In genomic region chr9:21830461-21830850, GRCm38 (mm10) we compare ENCODE assay signal across 26 mouse cellular contexts. TPM values are rescaled to one million over a fixed set of nuclear protein-coding genes. Genes with fewer than 3 reads are reported as not detected.
DNase-seq lines count a peak whose midpoint lies in the region; ATAC-seq lines count a peak whose summit lies in the region.
"Had no signal": no experiment of that assay in that cellular context is flagged by ENCODE, and none has a peak within 500 bp of the region (broad histone marks: within the 10 kb centered on the region; RNA-seq: fewer than 3 reads in every experiment).

No protein-coding gene starts in this region.

- H3K27me3 ChIP-seq in midbrain, embryonic 11.5 days (ENCODE audit: control insufficient read depth, insufficient read depth, low read length) = no peaks in the 10 kb centered on the region
- H3K27me3 ChIP-seq in midbrain, embryonic 15.5 days (replicated peaks) = no peaks in the 10 kb centered on the region
- H3K27me3 ChIP-seq in liver, embryonic 13.5 days = no peaks in the 10 kb centered on the region
- H3K27me3 ChIP-seq in liver, embryonic 16.5 days (ENCODE audit: control insufficient read depth, insufficient read depth, low read depth, low read length) = no peaks in the 10 kb centered on the region
- H3K27me3 ChIP-seq: embryonic facial prominence, embryonic 12.5 days; embryonic facial prominence, embryonic 15.5 days; heart, embryonic 12.5 days; heart, embryonic 15.5 days; hindbrain, embryonic 13.5 days had no signal

- WGBS in midbrain, embryonic 11.5 days = 81% methylated on average over 5 of the region's 5 CpGs
- 85% methylated on average over 5 of the region's 5 CpGs for WGBS in midbrain, embryonic 15.5 days
- 65% methylated on average over 5 of the region's 5 CpGs for WGBS in liver, embryonic 13.5 days (ENCODE audit: insufficient replicate concordance)
- 58% methylated on average over 5 of the region's 5 CpGs for WGBS in liver, embryonic 16.5 days (ENCODE audit: insufficient replicate concordance)

- no peak overlapping the region for H3K9ac ChIP-seq in midbrain, embryonic 11.5 days (ENCODE audit: low read length)
- H3K9ac ChIP-seq in midbrain, embryonic 15.5 days = no peak overlapping the region
- H3K9ac ChIP-seq in liver, embryonic 13.5 days = no peak overlapping the region
- H3K9ac ChIP-seq in liver, embryonic 16.5 days (ENCODE audit: low read depth, low read length) = no peak overlapping the region
- H3K9ac ChIP-seq: embryonic facial prominence, embryonic 12.5 days; embryonic facial prominence, embryonic 15.5 days; forebrain, postnatal 0 days; heart, embryonic 12.5 days; heart, embryonic 15.5 days; hindbrain, embryonic 13.5 days had no signal

- no peak overlapping the region for H3K27ac ChIP-seq in midbrain, embryonic 11.5 days (ENCODE audit: low read depth, low read length)
- H3K27ac ChIP-seq in midbrain, embryonic 15.5 days = no peak overlapping the region
- H3K27ac ChIP-seq in liver, embryonic 13.5 days = peak overlapping the region; percentile 11; the same call in 1 of the 2 replicates
- H3K27ac ChIP-seq in liver, embryonic 16.5 days (ENCODE audit: low read length) = peak overlapping the region; percentile 52
- H3K27ac ChIP-seq: embryonic facial prominence, embryonic 12.5 days; embryonic facial prominence, embryonic 15.5 days; gastrocnemius, adult 2 months; heart, embryonic 15.5 days; hindbrain, embryonic 13.5 days had no signal

- no peak overlapping the region for H3K4me3 ChIP-seq in midbrain, embryonic 11.5 days (ENCODE audit: low read depth, low read length)
- H3K4me3 ChIP-seq in midbrain, embryonic 15.5 days = no peak overlapping the region
- H3K4me3 ChIP-seq in liver, embryonic 13.5 days (replicated peaks) = no peak overlapping the region
- H3K4me3 ChIP-seq in liver, embryonic 16.5 days (ENCODE audit: low read depth, low read length) = no peak overlapping the region
- H3K4me3 ChIP-seq: embryonic facial prominence, embryonic 12.5 days; embryonic facial prominence, embryonic 15.5 days; gastrocnemius, adult 2 months; heart, embryonic 12.5 days; heart, embryonic 15.5 days; hindbrain, embryonic 10.5 days; hindbrain, embryonic 13.5 days had no signal

- no peaks in the 10 kb centered on the region for H3K4me1 ChIP-seq in midbrain, embryonic 11.5 days (ENCODE audit: control insufficient read depth, insufficient read depth, low read length)
- no peaks in the 10 kb centered on the region for H3K4me1 ChIP-seq in midbrain, embryonic 15.5 days
- peaks cover 13% of the 10 kb centered on the region; the same call in 1 of the 2 replicates for H3K4me1 ChIP-seq in liver, embryonic 13.5 days (replicated peaks)
- no peaks in the 10 kb centered on the region; the same call in 1 of the 2 replicates for H3K4me1 ChIP-seq in liver, embryonic 16.5 days (ENCODE audit: control insufficient read depth, low read depth, low read length)
- H3K4me1 ChIP-seq: embryonic facial prominence, embryonic 12.5 days; embryonic facial prominence, embryonic 15.5 days; heart, embryonic 12.5 days; heart, embryonic 15.5 days had no signal

- no peak overlapping the region for H3K4me2 ChIP-seq in midbrain, embryonic 11.5 days
- H3K4me2 ChIP-seq in midbrain, embryonic 15.5 days = no peak overlapping the region
- no peak overlapping the region for H3K4me2 ChIP-seq in liver, embryonic 13.5 days
- no peak overlapping the region for H3K4me2 ChIP-seq in liver, embryonic 16.5 days (ENCODE audit: low read depth, low read length)
- H3K4me2 ChIP-seq: embryonic facial prominence, embryonic 12.5 days; embryonic facial prominence, embryonic 15.5 days; heart, embryonic 12.5 days; heart, embryonic 15.5 days; hindbrain, embryonic 13.5 days had no signal

- H3K9me3 ChIP-seq in midbrain, embryonic 11.5 days (ENCODE audit: control insufficient read depth, low read length) = no peaks in the 10 kb centered on the region
- no peaks in the 10 kb centered on the region for H3K9me3 ChIP-seq in midbrain, embryonic 15.5 days
- H3K9me3 ChIP-seq in liver, embryonic 13.5 days (replicated peaks) = no peaks in the 10 kb centered on the region
- H3K9me3 ChIP-seq in liver, embryonic 16.5 days (replicated peaks; ENCODE audit: control insufficient read depth, low read length) = no peaks in the 10 kb centered on the region
- H3K9me3 ChIP-seq: embryonic facial prominence, embryonic 12.5 days; embryonic facial prominence, embryonic 15.5 days; heart, embryonic 12.5 days; heart, embryonic 15.5 days; hindbrain, embryonic 10.5 days; hindbrain, embryonic 13.5 days had no signal

- DNase-seq in midbrain, embryonic 11.5 days (ENCODE audit: low spot score, missing footprints) = peak; percentile 54
- DNase-seq in liver, embryonic 13.5 days = no peak
- DNase-seq in gastrocnemius, postnatal 25 days = no peak
- no peak for DNase-seq in cerebellum, postnatal 4 days (ENCODE audit: low spot score in 2 of 2)
- DNase-seq: cerebellum, adult 11-12 months; cerebellum, adult 8-10 months; cerebellum, postnatal 36 days; forebrain, postnatal 0 days; gastrocnemius, adult 2 months; gastrocnemius, postnatal 14 days; heart, adult 18-20 months; heart, postnatal 10 days; heart, postnatal 36 days had no signal

- ATAC-seq in midbrain, embryonic 11.5 days (ENCODE audit: low FRiP score) = no peak
- ATAC-seq in midbrain, embryonic 15.5 days (replicated peaks) = no peak
- no peak for ATAC-seq in liver, embryonic 13.5 days (ENCODE audit: low read depth)
- no peak for ATAC-seq in liver, embryonic 16.5 days (ENCODE audit: low read depth)
- ATAC-seq: CD4-positive, CD25-positive, alpha-beta regulatory T cell, adult 4 months; forebrain, embryonic 14.5 days; forebrain, postnatal 0 days; hindbrain, embryonic 16.5 days had no signal

- H3K36me3 ChIP-seq in midbrain, embryonic 11.5 days (ENCODE audit: control insufficient read depth, insufficient read depth, low read length) = no peaks in the 10 kb centered on the region
- H3K36me3 ChIP-seq in midbrain, embryonic 15.5 days (replicated peaks) = no peaks in the 10 kb centered on the region
- no peaks in the 10 kb centered on the region for H3K36me3 ChIP-seq in liver, embryonic 13.5 days
- no peaks in the 10 kb centered on the region for H3K36me3 ChIP-seq in liver, embryonic 16.5 days (ENCODE audit: control insufficient read depth, insufficient read depth)
- H3K36me3 ChIP-seq: hindbrain, embryonic 13.5 days had no signal

RNA-seq across cellular contexts. Expression of gene Angptl8, which starts 4.9 kb away (rescaled TPM):
- polyA plus RNA-seq in midbrain, embryonic 11.5 days (2014; fragmentation: Nextera tagmentation; extraction: Ambion mirVana) = 0.19 and 0.22 TPM in 2 replicates
- 0.61 and 0.74 TPM in 2 replicates for polyA plus RNA-seq in midbrain, embryonic 15.5 days (2015; fragmentation: Nextera tagmentation; extraction: Ambion mirVana)
- 15.5 and 16.1 TPM in 2 replicates for polyA plus RNA-seq in liver, embryonic 13.5 days (2015; fragmentation: Nextera tagmentation; extraction: Ambion mirVana)
- 51.1 and 55.7 TPM in 2 replicates for polyA plus RNA-seq in liver, embryonic 16.5 days (2015; fragmentation: Nextera tagmentation; extraction: Ambion mirVana)
- total RNA-seq in gastrocnemius, postnatal 25 days (2021) = under 1 TPM in 1 of 2 experiments, not detected in 1; 0.43 TPM
- total RNA-seq: forebrain, postnatal 0 days; gastrocnemius, adult 2 months; gastrocnemius, postnatal 14 days; heart, postnatal 36 days; MEL had no signal
- polyA plus RNA-seq: CD4-positive, CD25-positive, alpha-beta regulatory T cell, adult 4 months; forebrain, embryonic 14.5 days; frontal cortex, adult 2 months had no signal

RNA-seq across cellular contexts. Expression of gene Dock6, which starts 22.0 kb away (rescaled TPM):
- polyA plus RNA-seq in midbrain, embryonic 11.5 days (2014; fragmentation: Nextera tagmentation; extraction: Ambion mirVana) = 15.1 and 15.9 TPM in 2 replicates
- polyA plus RNA-seq in midbrain, embryonic 15.5 days (2015; fragmentation: Nextera tagmentation; extraction: Ambion mirVana) = 19.2 and 20.4 TPM in 2 replicates
- 3.9 and 4.1 TPM in 2 replicates for polyA plus RNA-seq in liver, embryonic 13.5 days (2015; fragmentation: Nextera tagmentation; extraction: Ambion mirVana)
- 5.0 and 5.3 TPM in 2 replicates for polyA plus RNA-seq in liver, embryonic 16.5 days (2015; fragmentation: Nextera tagmentation; extraction: Ambion mirVana)
- 10 to 100 TPM; 10.7 to 14.7 TPM for total RNA-seq in gastrocnemius, postnatal 25 days (2021)

RNA-seq across cellular contexts. Expression of gene Kank2, which starts 31.9 kb away (rescaled TPM):
- polyA plus RNA-seq in midbrain, embryonic 11.5 days (2014; fragmentation: Nextera tagmentation; extraction: Ambion mirVana) = 3.5 and 3.9 TPM in 2 replicates
- polyA plus RNA-seq in midbrain, embryonic 15.5 days (2015; fragmentation: Nextera tagmentation; extraction: Ambion mirVana) = 5.8 TPM in 2 replicates
- 2.6 and 3.4 TPM in 2 replicates for polyA plus RNA-seq in liver, embryonic 13.5 days (2015; fragmentation: Nextera tagmentation; extraction: Ambion mirVana)
- polyA plus RNA-seq in liver, embryonic 16.5 days (2015; fragmentation: Nextera tagmentation; extraction: Ambion mirVana) = 3.8 and 5.0 TPM in 2 replicates
- 10 to 100 TPM; 14.3 to 17.5 TPM for total RNA-seq in gastrocnemius, postnatal 25 days (2021)
- polyA plus RNA-seq: CD4-positive, CD25-positive, alpha-beta regulatory T cell, adult 4 months had no signal

Comparison
In these comparisons a context has a peak if more than half of its experiments do, and no peak if none do; other contexts are left out.
1. H3K27ac ChIP-seq: peak in liver, embryonic 13.5 days (single experiment) and liver, embryonic 16.5 days (single experiment); none in midbrain, embryonic 11.5 days (single experiment) and midbrain, embryonic 15.5 days (single experiment).